Mouse (Mus musculus): ENCODE data around the gene Rnf40. TPM values are rescaled to one million over a fixed set of nuclear protein-coding genes. Genes with fewer than 3 reads are reported as not detected.
"Not testable (repeated sequence)": the region's sequence is repeated elsewhere in the genome, so short reads cannot be mapped to it uniquely, and the experiment has no call there.

The Rnf40 gene
- total and polyA plus RNA-seq, 3 experiments, result 39.3 to 73.0 (median 48.6) TPM

- in situ Hi-C loops (cut with MboI; ENCODE audit: low pct_ligation_motif_present, low pct_unique_long_range_greater_than_20kb, low sequenced_read_pairs), result no loop called here
- Histone ChIP-seq H3K27ac (ENCODE audit: insufficient read depth, low read depth) (no peak overlapping the region), H3K4me3 (replicated peaks in 1 of 3; ENCODE audit: low read depth in 2 of 3, low read length in 2 of 3, poor library complexity in 1 of 3) (no peak overlapping the region), H3K36me3 (replicated peaks in 1 of 2; ENCODE audit: control insufficient read depth in 1 of 2, insufficient read depth in 1 of 2, low read length in 1 of 2) (no peaks in the 10 kb centered on the region), H3K79me2 (replicated peaks; ENCODE audit: control insufficient read depth, extremely low read depth, insufficient read depth, poor library complexity, severe bottlenecking) (no peaks in the 10 kb centered on the region), H3K9ac (ENCODE audit: insufficient read depth, low read depth) (no peak overlapping the region), H3K4me1 (ENCODE audit: control insufficient read depth in 1 of 2, insufficient read depth in 2 of 2) (no peaks in the 10 kb centered on the region), H3K27me3 (replicated peaks) (no peaks in the 10 kb centered on the region), H3K9me3 (replicated peaks; ENCODE audit: low read length) (no peaks in the 10 kb centered on the region), H3K4me2 (ENCODE audit: insufficient read depth, low read depth, poor library complexity, severe bottlenecking) (no peak overlapping the region)
- dilution Hi-C loops (cut with MboI; ENCODE audit: extremely low pct_ligation_motif_present, extremely low pct_unique_long_range_greater_than_20kb, low sequenced_read_pairs), result no loop called here
- TF ChIP-seq ZNF384 (IDR thresholded peaks at IDR 0.05; ENCODE audit: low read depth, low read length), result peak; percentile 70
- TF ChIP-seq RCOR1 (conservative IDR thresholded peaks at IDR 0.05; ENCODE audit: low read depth, low read length), result no peak
- no peak for DNase-seq (ENCODE audit: extremely low read depth)
These were observed 53.7 kb downstream of the Rnf40 start for GRCm38 (mm10) chr7:127642254-127642653.

- TF ChIP-seq PAX5 (IDR thresholded peaks at IDR 0.05; ENCODE audit: low read length) (no peak), MEF2A (IDR thresholded peaks at IDR 0.05; ENCODE audit: borderline replicate concordance, low read depth, low read length) (no peak), JUND (conservative IDR thresholded peaks at IDR 0.05; ENCODE audit: low read depth, low read length) (no peak), UBTF (IDR thresholded peaks at IDR 0.05; ENCODE audit: low read depth, low read length) (no peak), MAX (IDR thresholded peaks at IDR 0.05; ENCODE audit: low read length) (no peak), TCF12 (IDR thresholded peaks at IDR 0.05; ENCODE audit: low read depth, low read length) (no peak), EP300 (IDR thresholded peaks at IDR 0.05; ENCODE audit: low read length) (no peak), MXI1 (IDR thresholded peaks at IDR 0.05; ENCODE audit: low read depth, low read length) (no peak), GABPA (IDR thresholded peaks at IDR 0.05; ENCODE audit: insufficient replicate concordance, low read depth, low read length) (no peak), TBP (conservative IDR thresholded peaks at IDR 0.05; ENCODE audit: low read depth, low read length) (no peak), ZMIZ1 (IDR thresholded peaks at IDR 0.05; ENCODE audit: low read depth, low read length) (no peak)
- no peak for DNase-seq (ENCODE audit: extremely low read depth)
- dilution Hi-C loops (cut with MboI; ENCODE audit: extremely low pct_ligation_motif_present, extremely low pct_unique_long_range_greater_than_20kb, low sequenced_read_pairs), result no loop called here
- in situ Hi-C loops (cut with MboI; ENCODE audit: low pct_ligation_motif_present, low pct_unique_long_range_greater_than_20kb, low sequenced_read_pairs), result no loop called here
- Histone ChIP-seq H3K4me1 (ENCODE audit: control insufficient read depth in 1 of 2, insufficient read depth in 2 of 2) (no peaks in the 10 kb centered on the region), H3K27me3 (replicated peaks) (no peaks in the 10 kb centered on the region), H3K9me3 (replicated peaks; ENCODE audit: low read length) (no peaks in the 10 kb centered on the region), H3K4me2 (ENCODE audit: insufficient read depth, low read depth, poor library complexity, severe bottlenecking) (peak overlapping the region; percentile 46), H3K79me2 (replicated peaks; ENCODE audit: control insufficient read depth, extremely low read depth, insufficient read depth, poor library complexity, severe bottlenecking) (no peaks in the 10 kb centered on the region), H3K27ac (ENCODE audit: insufficient read depth, low read depth) (no peak overlapping the region), H3K4me3 (replicated peaks in 1 of 3; ENCODE audit: low read depth in 2 of 3, low read length in 2 of 3, poor library complexity in 1 of 3) (no peak overlapping the region), H3K36me3 (replicated peaks in 1 of 2; ENCODE audit: control insufficient read depth in 1 of 2, insufficient read depth in 1 of 2, low read length in 1 of 2) (no peaks in the 10 kb centered on the region), H3K9ac (ENCODE audit: insufficient read depth, low read depth) (no peak overlapping the region)
These were observed 57.8 kb downstream of the Rnf40 start for GRCm38 (mm10) chr7:127646363-127646762.

- H3K4me1 ChIP-seq (ENCODE audit: control insufficient read depth in 1 of 2, insufficient read depth in 2 of 2); H3K79me2 ChIP-seq (replicated peaks; ENCODE audit: control insufficient read depth, extremely low read depth, insufficient read depth, poor library complexity, severe bottlenecking); DNase-seq (ENCODE audit: extremely low read depth); H3K4me3 ChIP-seq (replicated peaks in 1 of 3; ENCODE audit: low read depth in 2 of 3, low read length in 2 of 3, poor library complexity in 1 of 3); H3K27ac ChIP-seq (ENCODE audit: insufficient read depth, low read depth); H3K27me3 ChIP-seq (replicated peaks); in situ Hi-C loops (cut with MboI; ENCODE audit: low pct_ligation_motif_present, low pct_unique_long_range_greater_than_20kb, low sequenced_read_pairs); H3K9ac ChIP-seq (ENCODE audit: insufficient read depth, low read depth); H3K9me3 ChIP-seq (replicated peaks; ENCODE audit: low read length); H3K36me3 ChIP-seq (replicated peaks in 1 of 2; ENCODE audit: control insufficient read depth in 1 of 2, insufficient read depth in 1 of 2, low read length in 1 of 2); dilution Hi-C loops (cut with MboI; ENCODE audit: extremely low pct_ligation_motif_present, extremely low pct_unique_long_range_greater_than_20kb, low sequenced_read_pairs); H3K4me2 ChIP-seq (ENCODE audit: insufficient read depth, low read depth, poor library complexity, severe bottlenecking): not testable (repeated sequence)
These were observed 59.0 kb downstream of the Rnf40 start for GRCm38 (mm10) chr7:127647576-127647975.
